Mouse (Mus musculus) small intestine, adult 2 months (tissue): ENCODE measurements around the gene Acbd7.

Experiments used
- CTCF ChIP-seq: fragments of 200-500 bp; IDR thresholded peaks from 2 replicates; pipeline ENCODE4 v1.5.1; 2012; ENCODE audit warnings: low read depth, mild to moderate bottlenecking, control low read depth, inconsistent platforms, low read length, moderate library complexity, mixed read lengths; ENCODE audit not compliant: insufficient replicate concordance, insufficient read length; ENCODE audit errors: extremely low read depth
- POLR2A ChIP-seq: fragments of 200-500 bp; IDR thresholded peaks from 2 replicates; pipeline ENCODE4 v1.6.1; 2012; ENCODE audit warnings: low read depth, mild to moderate bottlenecking, control low read depth, inconsistent platforms, low read length, moderate library complexity

- TF ChIP-seq CTCF = no peak
- TF ChIP-seq POLR2A = no peak
Measured at GRCm38 (mm10) chr2:3356311-3356710, 20.3 kb downstream of the Acbd7 start.
